Mouse (Mus musculus) cortical plate, adult 2 months (tissue): Measurements from ENCODE around the gene Pid1. TPM values are rescaled to one million over a fixed set of nuclear protein-coding genes. Genes with fewer than 3 reads are reported as not detected.

Experiments used
- H3K27ac ChIP-seq: fragments of 200-500 bp; 2 replicates; pipeline ENCODE4 v1.5.1; 2012; ENCODE audit warnings: low read length, control low read depth, inconsistent platforms; ENCODE audit not compliant: insufficient read depth
- H3K4me1 ChIP-seq: fragments of 200-500 bp; 2 replicates; pipeline ENCODE4 v1.6.1; 2011; ENCODE audit warnings: low read length; ENCODE audit not compliant: control insufficient read depth, insufficient read depth
- H3K4me3 ChIP-seq: fragments of 200-500 bp; 2 replicates; pipeline ENCODE4 v1.5.1; 2011; ENCODE audit warnings: mild to moderate bottlenecking, low read length, control low read depth; ENCODE audit not compliant: insufficient read depth
- CTCF ChIP-seq: fragments of 200-500 bp; IDR thresholded peaks from 2 replicates; pipeline ENCODE4 v1.5.1; 2011; ENCODE audit warnings: mild to moderate bottlenecking, control low read depth, low read length; ENCODE audit not compliant: insufficient read depth; ENCODE audit errors: extremely low read depth
- POLR2A ChIP-seq: fragments of 200-500 bp; IDR thresholded peaks from 2 replicates; pipeline ENCODE4 v1.6.1; 2011; ENCODE audit warnings: mild to moderate bottlenecking, low read length, control low read depth; ENCODE audit not compliant: insufficient read depth; ENCODE audit errors: extremely low read depth
- polyA plus RNA-seq: library from polyadenylated mRNA; depleted of rRNA; stranded (reverse); fragments of >200 nt; gene quantifications from 2 replicates; pipeline ENCODE4 v1.2.3, GENCODE M21; 2012

Pid1 gene
- polyA plus RNA-seq, 1 experiment: 22.3 TPM

GRCm38 (mm10) chr1:84318569-84318968 is 45.4 kb downstream of the Pid1 start:
- H3K4me3 ChIP-seq: no peak overlapping the region
- TF ChIP-seq POLR2A: no peak
- no peak for TF ChIP-seq CTCF
- no peak overlapping the region for H3K27ac ChIP-seq
- peaks cover 1% of the 10 kb centered on the region; the same call in 1 of the 2 replicates for H3K4me1 ChIP-seq

GRCm38 (mm10) chr1:84317827-84318226 is 46.2 kb downstream of the Pid1 start:
- Histone ChIP-seq H3K4me3 (no peak overlapping the region), H3K27ac (no peak overlapping the region), H3K4me1 (peaks cover 1% of the 10 kb centered on the region; the same call in 1 of the 2 replicates)
- no peak for TF ChIP-seq CTCF
- TF ChIP-seq POLR2A: no peak

- Histone ChIP-seq H3K4me1 (no peaks in the 10 kb centered on the region), H3K27ac (no peak overlapping the region)
- TF ChIP-seq CTCF (no peak), POLR2A (no peak)
These were observed 54.0 kb downstream of the Pid1 start for GRCm38 (mm10) chr1:84309966-84310460.

GRCm38 (mm10) chr1:84305713-84306421 is 58.1 kb downstream of the Pid1 start:
- H3K4me1 ChIP-seq: no peaks in the 10 kb centered on the region
- TF ChIP-seq CTCF (no peak), POLR2A (no peak)
- no peak overlapping the region for H3K4me3 ChIP-seq
- no peak overlapping the region for H3K27ac ChIP-seq

More at GRCm38 (mm10) chr1:84309966-84310460, 54.0 kb downstream of the Pid1 start:
- H3K4me3 ChIP-seq: no peak overlapping the region

GRCm38 (mm10) chr1:84302788-84303187 is 61.2 kb downstream of the Pid1 start:
- Histone ChIP-seq H3K4me3 (no peak overlapping the region), H3K4me1 (no peaks in the 10 kb centered on the region), H3K27ac (no peak overlapping the region)
- no peak for TF ChIP-seq POLR2A
- no peak for TF ChIP-seq CTCF

GRCm38 (mm10) chr1:84299719-84300118 is 64.3 kb downstream of the Pid1 start:
- no peak for TF ChIP-seq POLR2A
- no peak for TF ChIP-seq CTCF
- H3K4me1 ChIP-seq: no peaks in the 10 kb centered on the region
- no peak overlapping the region for H3K27ac ChIP-seq
- no peak overlapping the region for H3K4me3 ChIP-seq

GRCm38 (mm10) chr1:84286682-84287111 is 77.3 kb downstream of the Pid1 start:
- no peak for TF ChIP-seq POLR2A
- peak; percentile 76 for TF ChIP-seq CTCF
- peak overlapping the region; percentile 6; the same call in 1 of the 2 replicates for H3K4me3 ChIP-seq

GRCm38 (mm10) chr1:84285620-84286019 is 78.4 kb downstream of the Pid1 start:
- Histone ChIP-seq H3K27ac (no peak overlapping the region), H3K4me1 (peaks cover 1% of the 10 kb centered on the region; the same call in 1 of the 2 replicates), H3K4me3 (no peak overlapping the region)
- TF ChIP-seq POLR2A (no peak), CTCF (no peak)

More at GRCm38 (mm10) chr1:84286682-84287111, 77.3 kb downstream of the Pid1 start:
- H3K27ac ChIP-seq: no peak overlapping the region
- H3K4me1 ChIP-seq: peaks cover 1% of the 10 kb centered on the region; the same call in 1 of the 2 replicates

- H3K4me3 ChIP-seq: peak overlapping the region; percentile 92
- H3K4me1 ChIP-seq: peaks cover 1% of the 10 kb centered on the region; the same call in 1 of the 2 replicates
- TF ChIP-seq CTCF: no peak
- TF ChIP-seq POLR2A: peak; percentile 30; the same call in 1 of the 2 replicates
- H3K27ac ChIP-seq: peak overlapping the region; percentile 54; the same call in 1 of the 2 replicates
These were observed 79.5 kb downstream of the Pid1 start for GRCm38 (mm10) chr1:84284293-84285068.

GRCm38 (mm10) chr1:84283119-84283518 is 80.9 kb downstream of the Pid1 start:
- Histone ChIP-seq H3K27ac (no peak overlapping the region), H3K4me1 (peaks cover 1% of the 10 kb centered on the region; the same call in 1 of the 2 replicates), H3K4me3 (peak overlapping the region; percentile 92)
- TF ChIP-seq CTCF (peak; percentile 47; the same call in 1 of the 2 replicates), POLR2A (no peak)
